Mouse (Mus musculus) B cell, adult 2 months (primary cell): ENCODE data around the gene Lzic.

Experiments used
- DNase-seq, 2 experiments: peaks; one replicate each; pipeline ENCODE4 v3.0.0; 2022

Gene Lzic

DNA sequence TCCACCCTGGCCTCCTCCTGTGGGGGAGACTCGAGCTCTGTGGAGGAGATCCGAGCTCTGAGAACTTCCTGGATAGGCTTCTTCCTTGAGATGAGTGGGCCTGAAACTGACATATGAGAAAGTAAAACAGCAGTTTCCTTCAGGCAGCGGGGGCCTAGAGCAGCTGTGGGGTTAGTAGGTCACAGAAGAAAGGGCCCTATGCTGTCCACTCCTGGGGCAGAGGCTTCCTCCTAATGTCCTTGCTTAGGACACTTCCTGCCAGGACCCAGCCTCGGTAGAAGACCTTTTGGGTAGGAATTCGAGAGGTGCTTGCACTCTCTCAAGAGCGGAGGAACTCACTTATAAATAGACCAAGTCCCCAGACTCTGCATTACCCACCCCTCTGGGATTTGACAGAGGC lies 44.7 kb downstream of the Lzic start:
- DNase-seq = no peak

DNA sequence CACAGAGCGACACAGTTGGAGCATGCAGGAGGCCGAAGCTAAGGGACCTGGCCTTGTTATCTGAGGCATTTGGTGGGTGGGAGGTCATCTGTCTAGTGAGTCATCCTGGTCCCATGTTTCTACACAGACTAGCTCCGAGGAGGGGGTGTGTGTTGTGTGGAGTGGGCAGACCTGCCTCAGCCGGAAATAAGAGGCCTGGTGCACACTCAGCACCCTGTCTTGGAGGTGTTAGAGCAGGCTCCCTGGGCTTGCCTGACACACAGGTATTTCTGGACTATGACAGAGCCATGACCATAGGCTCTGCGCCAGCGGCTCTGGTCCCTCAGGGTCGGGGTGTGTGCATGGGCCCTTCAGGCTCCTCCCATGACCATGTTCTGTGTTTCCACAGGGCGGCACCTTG lies 54.4 kb downstream of the Lzic start:
- DNase-seq = no peak

DNA sequence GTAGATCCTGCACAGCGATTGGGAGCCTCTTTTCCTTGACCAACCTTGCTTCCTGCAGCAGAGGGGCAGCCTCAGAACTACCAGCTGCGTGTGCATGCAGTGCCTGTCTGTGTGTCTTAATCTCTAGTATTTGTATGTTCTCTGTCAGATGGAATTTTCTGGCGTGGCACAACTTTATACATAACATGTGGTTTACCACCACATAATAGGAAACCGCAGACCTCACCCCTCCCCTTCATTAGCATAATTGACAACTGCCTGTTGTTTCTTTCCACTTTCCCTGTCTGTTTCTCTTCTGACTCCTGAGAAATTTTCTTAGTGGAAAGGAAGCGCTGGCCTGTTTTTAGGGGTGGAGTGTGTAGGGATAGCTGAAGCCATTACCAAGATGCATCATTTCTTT lies 56.9 kb downstream of the Lzic start:
- no peak for DNase-seq

DNA sequence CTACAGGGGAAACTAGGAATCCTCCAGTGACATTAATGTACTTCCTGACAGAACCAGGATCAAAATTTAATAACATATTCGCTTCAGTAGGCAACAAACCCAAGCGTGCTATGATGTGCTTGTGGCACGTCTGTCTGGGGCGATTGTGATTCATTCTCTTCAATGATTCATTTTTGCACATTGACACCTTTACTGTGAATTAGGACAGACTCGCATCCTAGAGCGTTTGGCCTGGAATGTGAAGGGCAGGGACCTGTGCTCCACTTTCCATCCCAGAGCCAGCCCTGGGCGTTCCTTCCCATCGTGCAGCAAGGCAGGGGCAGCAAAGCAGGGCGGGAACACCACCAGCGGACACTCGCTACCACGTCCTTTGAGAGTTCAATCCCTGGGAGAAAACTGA lies 57.4 kb downstream of the Lzic start:
- no peak for DNase-seq

DNA sequence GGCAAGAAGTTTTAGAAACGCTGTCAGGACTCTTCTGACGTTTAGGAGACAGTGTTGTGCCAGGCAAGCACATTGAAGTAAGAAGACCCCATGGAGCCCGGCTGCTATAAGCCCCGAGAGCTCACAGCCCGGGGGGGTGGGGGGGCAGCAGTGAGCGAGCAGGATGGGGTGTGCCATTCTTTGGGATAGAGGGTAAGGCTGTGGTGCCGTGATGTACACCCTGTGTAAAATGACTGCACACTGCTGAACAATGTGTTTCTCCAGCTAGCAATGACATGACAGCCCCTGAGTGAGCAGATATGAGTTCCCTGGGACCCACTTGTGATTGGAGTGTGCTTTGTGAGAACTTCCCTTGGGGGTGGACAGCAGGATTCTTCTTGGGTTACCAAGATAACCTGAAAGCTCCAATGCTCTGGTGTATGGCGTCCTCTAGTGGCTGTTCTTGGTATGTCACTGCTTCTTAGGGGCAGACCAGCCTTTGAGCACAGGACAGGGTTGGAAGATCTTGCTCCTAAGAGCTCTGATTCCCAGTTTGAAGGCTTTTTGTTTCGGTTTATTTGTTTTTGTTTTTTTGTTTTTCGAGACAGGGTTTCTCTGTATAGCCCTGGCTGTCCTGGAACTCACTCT lies 58.0 kb downstream of the Lzic start:
- DNase-seq = peak; percentile 82 to 84

DNA sequence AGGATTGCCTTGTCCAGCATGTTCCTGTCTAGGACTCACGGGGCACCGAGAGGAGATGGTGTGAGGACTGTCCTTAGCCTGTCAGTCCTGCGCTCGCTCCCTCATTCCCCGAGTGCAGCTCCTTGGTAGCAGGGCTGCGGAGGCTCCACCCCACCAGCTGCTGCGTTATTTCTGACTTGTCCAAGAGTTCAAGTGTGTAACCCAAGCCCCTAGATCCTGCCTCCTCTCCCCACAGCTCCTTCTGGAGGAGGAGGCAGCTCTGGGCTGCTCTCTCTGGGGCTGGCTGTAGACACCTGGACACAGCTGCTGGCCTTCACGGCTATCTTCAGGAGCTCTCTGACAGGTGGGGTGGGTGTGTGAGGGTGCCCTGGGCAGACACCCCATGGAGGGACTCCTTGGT lies 59.9 kb downstream of the Lzic start:
- DNase-seq = no peak
